Mouse (Mus musculus): ENCODE data around the gene Agtpbp1. TPM values are rescaled to one million over a fixed set of nuclear protein-coding genes. Genes with fewer than 3 reads are reported as not detected.

The Agtpbp1 gene
- polyA plus RNA-seq, 1 experiment from 2014 or later = 21.3 TPM

GRCm38 (mm10) chr13:59453045-59453444 is 132.0 kb downstream of the Agtpbp1 start:
- no peak overlapping the region for H3K4me3 ChIP-seq
- WGBS = 35% methylated on average over 2 of the region's 2 CpGs
- no peaks in the 10 kb centered on the region for H3K27me3 ChIP-seq
- no peak overlapping the region for H3K4me2 ChIP-seq (replicated peaks)
- peak overlapping the region; percentile 24; the same call in 1 of the 2 replicates for H3K27ac ChIP-seq
- no peak for ATAC-seq (ENCODE audit: insufficient number of reproducible peaks, insufficient read depth, low FRiP score, low TSS enrichment)
- no peaks in the 10 kb centered on the region; the same call in 1 of the 2 replicates for H3K36me3 ChIP-seq
- no peaks in the 10 kb centered on the region for H3K9me3 ChIP-seq
- H3K4me1 ChIP-seq = peaks cover 11% of the 10 kb centered on the region
- H3K9ac ChIP-seq = no peak overlapping the region

- ATAC-seq (ENCODE audit: insufficient number of reproducible peaks, insufficient read depth, low FRiP score, low TSS enrichment) = no peak
- Histone ChIP-seq H3K36me3 (no peaks in the 10 kb centered on the region), H3K4me1 (peaks cover 11% of the 10 kb centered on the region), H3K4me2 (replicated peaks) (no peak overlapping the region), H3K9ac (no peak overlapping the region), H3K9me3 (no peaks in the 10 kb centered on the region), H3K4me3 (no peak overlapping the region), H3K27ac (no peak overlapping the region), H3K27me3 (no peaks in the 10 kb centered on the region)
- WGBS = 91% methylated on average over 10 of the region's 10 CpGs
These were observed 134.2 kb downstream of the Agtpbp1 start for GRCm38 (mm10) chr13:59450840-59451239.

GRCm38 (mm10) chr13:59447130-59447529 is 137.9 kb downstream of the Agtpbp1 start:
- H3K36me3 ChIP-seq = no peaks in the 10 kb centered on the region
- no peak for ATAC-seq (ENCODE audit: insufficient number of reproducible peaks, insufficient read depth, low FRiP score, low TSS enrichment)
- no peaks in the 10 kb centered on the region for H3K9me3 ChIP-seq
- no peak overlapping the region for H3K4me3 ChIP-seq
- no peaks in the 10 kb centered on the region for H3K4me1 ChIP-seq
- H3K27ac ChIP-seq = no peak overlapping the region
- H3K9ac ChIP-seq = no peak overlapping the region
- H3K27me3 ChIP-seq = no peaks in the 10 kb centered on the region
- no peak overlapping the region for H3K4me2 ChIP-seq (replicated peaks)
- WGBS = 81% methylated on average over 7 of the region's 7 CpGs

GRCm38 (mm10) chr13:59445179-59445578 is 139.8 kb downstream of the Agtpbp1 start:
- ATAC-seq (ENCODE audit: insufficient number of reproducible peaks, insufficient read depth, low FRiP score, low TSS enrichment) = no peak

GRCm38 (mm10) chr13:59444371-59444770 is 140.7 kb downstream of the Agtpbp1 start:
- no peaks in the 10 kb centered on the region for H3K27me3 ChIP-seq
- no peak overlapping the region for H3K4me3 ChIP-seq
- no peak for ATAC-seq (ENCODE audit: insufficient number of reproducible peaks, insufficient read depth, low FRiP score, low TSS enrichment)
- no peaks in the 10 kb centered on the region for H3K36me3 ChIP-seq
- no peak overlapping the region for H3K9ac ChIP-seq
- no peak overlapping the region for H3K4me2 ChIP-seq (replicated peaks)
- WGBS = 85% methylated on average over 6 of the region's 6 CpGs
- no peaks in the 10 kb centered on the region for H3K9me3 ChIP-seq
- no peak overlapping the region for H3K27ac ChIP-seq
- H3K4me1 ChIP-seq = no peaks in the 10 kb centered on the region

More at GRCm38 (mm10) chr13:59445179-59445578, 139.8 kb downstream of the Agtpbp1 start:
- H3K9ac ChIP-seq = no peak overlapping the region
- H3K27ac ChIP-seq = no peak overlapping the region
- H3K4me2 ChIP-seq (replicated peaks) = no peak overlapping the region
- no peaks in the 10 kb centered on the region for H3K4me1 ChIP-seq
- no peak overlapping the region for H3K4me3 ChIP-seq
- no peaks in the 10 kb centered on the region for H3K27me3 ChIP-seq
- no peaks in the 10 kb centered on the region for H3K36me3 ChIP-seq
- 84% methylated on average over 5 of the region's 5 CpGs for WGBS
- no peaks in the 10 kb centered on the region for H3K9me3 ChIP-seq

GRCm38 (mm10) chr13:59439683-59440082 is 145.3 kb downstream of the Agtpbp1 start:
- WGBS = 79% methylated on average over 1 of the region's 1 CpGs
- H3K36me3 ChIP-seq = no peaks in the 10 kb centered on the region
- H3K4me2 ChIP-seq (replicated peaks) = no peak overlapping the region
- H3K4me1 ChIP-seq = no peaks in the 10 kb centered on the region
- no peaks in the 10 kb centered on the region for H3K27me3 ChIP-seq
- ATAC-seq (ENCODE audit: insufficient number of reproducible peaks, insufficient read depth, low FRiP score, low TSS enrichment) = no peak
- no peaks in the 10 kb centered on the region for H3K9me3 ChIP-seq
- H3K4me3 ChIP-seq = no peak overlapping the region
- H3K27ac ChIP-seq = no peak overlapping the region
- H3K9ac ChIP-seq = no peak overlapping the region

- Histone ChIP-seq H3K4me1 (0 out of 2 replicates have a peak, but pooled peaks cover 2% of the 10 kb centered on the region), H3K9me3 (no peaks in the 10 kb centered on the region), H3K4me2 (replicated peaks) (no peak overlapping the region), H3K27ac (no peak overlapping the region), H3K4me3 (no peak overlapping the region), H3K9ac (no peak overlapping the region), H3K27me3 (no peaks in the 10 kb centered on the region), H3K36me3 (no peaks in the 10 kb centered on the region)
- 88% methylated on average over 1 of the region's 1 CpGs for WGBS
- no peak for ATAC-seq (ENCODE audit: insufficient number of reproducible peaks, insufficient read depth, low FRiP score, low TSS enrichment)
These were observed 150.5 kb downstream of the Agtpbp1 start for GRCm38 (mm10) chr13:59434554-59434953.

- no peak for ATAC-seq (ENCODE audit: insufficient number of reproducible peaks, insufficient read depth, low FRiP score, low TSS enrichment)
- Histone ChIP-seq H3K27ac (no peak overlapping the region), H3K27me3 (no peaks in the 10 kb centered on the region), H3K4me2 (replicated peaks) (peak overlapping the region; percentile 21), H3K4me1 (0 out of 2 replicates have a peak, but pooled peaks cover 2% of the 10 kb centered on the region), H3K36me3 (no peaks in the 10 kb centered on the region), H3K4me3 (no peak overlapping the region), H3K9ac (no peak overlapping the region), H3K9me3 (no peaks in the 10 kb centered on the region)
- 60% methylated on average over 18 of the region's 18 CpGs for WGBS
These were observed 153.7 kb downstream of the Agtpbp1 start for GRCm38 (mm10) chr13:59431124-59431864.

GRCm38 (mm10) chr13:59429369-59429768 is 155.7 kb downstream of the Agtpbp1 start:
- Histone ChIP-seq H3K27me3 (no peaks in the 10 kb centered on the region), H3K4me3 (no peak overlapping the region), H3K4me2 (replicated peaks) (no peak overlapping the region), H3K9ac (no peak overlapping the region), H3K27ac (no peak overlapping the region), H3K36me3 (no peaks in the 10 kb centered on the region), H3K4me1 (0 out of 2 replicates have a peak, but pooled peaks cover 2% of the 10 kb centered on the region), H3K9me3 (no peaks in the 10 kb centered on the region)
- no peak for ATAC-seq (ENCODE audit: insufficient number of reproducible peaks, insufficient read depth, low FRiP score, low TSS enrichment)
- 91% methylated on average over 6 of the region's 6 CpGs for WGBS

GRCm38 (mm10) chr13:59423871-59424270 is 161.2 kb downstream of the Agtpbp1 start:
- no peaks in the 10 kb centered on the region for H3K36me3 ChIP-seq
- no peak overlapping the region for H3K4me3 ChIP-seq
- no peaks in the 10 kb centered on the region for H3K4me1 ChIP-seq
- H3K4me2 ChIP-seq (replicated peaks) = no peak overlapping the region
- H3K27ac ChIP-seq = no peak overlapping the region
- 70% methylated on average over 5 of the region's 5 CpGs for WGBS
- ATAC-seq (ENCODE audit: insufficient number of reproducible peaks, insufficient read depth, low FRiP score, low TSS enrichment) = no peak
- H3K9me3 ChIP-seq = no peaks in the 10 kb centered on the region
- H3K9ac ChIP-seq = no peak overlapping the region
- no peaks in the 10 kb centered on the region for H3K27me3 ChIP-seq

GRCm38 (mm10) chr13:59416530-59417230 is 168.3 kb downstream of the Agtpbp1 start:
- Histone ChIP-seq H3K9me3 (no peaks in the 10 kb centered on the region), H3K27ac (no peak overlapping the region), H3K4me2 (replicated peaks) (no peak overlapping the region), H3K27me3 (no peaks in the 10 kb centered on the region), H3K9ac (no peak overlapping the region), H3K4me3 (no peak overlapping the region), H3K36me3 (no peaks in the 10 kb centered on the region), H3K4me1 (no peaks in the 10 kb centered on the region)
- no peak for ATAC-seq (ENCODE audit: insufficient number of reproducible peaks, insufficient read depth, low FRiP score, low TSS enrichment)
- WGBS = 74% methylated on average over 15 of the region's 15 CpGs

- H3K36me3 ChIP-seq = no peaks in the 10 kb centered on the region
These were observed 171.1 kb downstream of the Agtpbp1 start for GRCm38 (mm10) chr13:59413885-59414284.

More at GRCm38 (mm10) chr13:59413885-59414284, 171.1 kb downstream of the Agtpbp1 start:
- Histone ChIP-seq H3K27ac (no peak overlapping the region), H3K4me3 (no peak overlapping the region), H3K27me3 (no peaks in the 10 kb centered on the region), H3K9me3 (no peaks in the 10 kb centered on the region), H3K4me1 (no peaks in the 10 kb centered on the region), H3K9ac (no peak overlapping the region), H3K4me2 (replicated peaks) (no peak overlapping the region)
- WGBS = 89% methylated on average over 9 of the region's 9 CpGs
- ATAC-seq (ENCODE audit: insufficient number of reproducible peaks, insufficient read depth, low FRiP score, low TSS enrichment) = no peak

Measured in embryonic facial prominence, embryonic 12.5 days (tissue).